Mouse (Mus musculus): ENCODE results near the gene Dgkd. TPM values are rescaled to one million over a fixed set of nuclear protein-coding genes. Genes with fewer than 3 reads are reported as not detected.
"Not testable (repeated sequence)": the region's sequence is repeated elsewhere in the genome, so short reads cannot be mapped to it uniquely, and the experiment has no call there.

Gene Dgkd
- total RNA-seq (2022) = 100 to 1,000 TPM; 102 to 113 (median 110) TPM

GRCm38 (mm10) chr1:87852892-87853600, at the start of gene Dgkd:
Dgkd (plus strand) TSS chr1:87853287.
- peak in 1 of 2 experiments; percentile 32 for DNase-seq (ENCODE audit: low spot score in 2 of 2)

- no peak for DNase-seq (ENCODE audit: low spot score in 2 of 2)
Measured at GRCm38 (mm10) chr1:87803576-87803975, 49.5 kb upstream of the Dgkd start, which contains the start of gene Sag. Sag (plus strand) TSS chr1:87803680.

- no peak for DNase-seq (ENCODE audit: low spot score in 2 of 2)
Measured at GRCm38 (mm10) chr1:87807751-87808150, 45.3 kb upstream of the Dgkd start.

- DNase-seq (ENCODE audit: low spot score in 2 of 2) = no peak
Measured at GRCm38 (mm10) chr1:87811391-87811790, 41.7 kb upstream of the Dgkd start.

GRCm38 (mm10) chr1:87812061-87812460, 41.0 kb upstream of the Dgkd start:
- no peak for DNase-seq (ENCODE audit: low spot score in 2 of 2)

GRCm38 (mm10) chr1:87813155-87813554, 39.9 kb upstream of the Dgkd start:
- DNase-seq (ENCODE audit: low spot score in 2 of 2) = peak; percentile 71 to 76

- DNase-seq (ENCODE audit: low spot score in 2 of 2) = peak in 1 of 2 experiments; percentile 17
Measured at GRCm38 (mm10) chr1:87813681-87814080, 39.4 kb upstream of the Dgkd start.

- no peak for DNase-seq (ENCODE audit: low spot score in 2 of 2)
Measured at GRCm38 (mm10) chr1:87824420-87824995, 28.6 kb upstream of the Dgkd start.

- no peak for DNase-seq (ENCODE audit: low spot score in 2 of 2)
Measured at GRCm38 (mm10) chr1:87825281-87825680, 27.8 kb upstream of the Dgkd start.

GRCm38 (mm10) chr1:87825991-87826390, 27.1 kb upstream of the Dgkd start:
- no peak for DNase-seq (ENCODE audit: low spot score in 2 of 2)

- DNase-seq (ENCODE audit: low spot score in 2 of 2) = no peak
Measured at GRCm38 (mm10) chr1:87826474-87826873, 26.6 kb upstream of the Dgkd start.

- DNase-seq (ENCODE audit: low spot score in 2 of 2) = not testable (repeated sequence)
Measured at GRCm38 (mm10) chr1:87827476-87827875, 25.6 kb upstream of the Dgkd start.

- peak in 1 of 2 experiments; percentile 28 for DNase-seq (ENCODE audit: low spot score in 2 of 2)
Measured at GRCm38 (mm10) chr1:87828185-87828584, 24.9 kb upstream of the Dgkd start.

- no peak for DNase-seq (ENCODE audit: low spot score in 2 of 2)
Measured at GRCm38 (mm10) chr1:87828926-87829580, 24.0 kb upstream of the Dgkd start.

GRCm38 (mm10) chr1:87829621-87830211, 23.4 kb upstream of the Dgkd start:
- DNase-seq (ENCODE audit: low spot score in 2 of 2) = no peak

GRCm38 (mm10) chr1:87836453-87836852, 16.6 kb upstream of the Dgkd start:
- DNase-seq (ENCODE audit: low spot score in 2 of 2) = no peak

- DNase-seq (ENCODE audit: low spot score in 2 of 2) = no peak
Measured at GRCm38 (mm10) chr1:87837018-87837417, 16.1 kb upstream of the Dgkd start.

GRCm38 (mm10) chr1:87840411-87841208, 12.5 kb upstream of the Dgkd start:
- DNase-seq (ENCODE audit: low spot score in 2 of 2) = no peak

- DNase-seq (ENCODE audit: low spot score in 2 of 2) = no peak
Measured at GRCm38 (mm10) chr1:87846801-87847474, 6.1 kb upstream of the Dgkd start.

GRCm38 (mm10) chr1:87847475-87848168, 5.5 kb upstream of the Dgkd start:
- no peak for DNase-seq (ENCODE audit: low spot score in 2 of 2)
